Mouse (Mus musculus) lung, postnatal 0 days (tissue): ENCODE data around the gene Ece1. TPM values are rescaled to one million over a fixed set of nuclear protein-coding genes. Genes with fewer than 3 reads are reported as not detected.
A peak's percentile ranks its signal among the peaks of the same experiment; 100 is the strongest.

Experiments used
- ATAC-seq: fragments of 200-750 bp; cut with Nextera tagmentation; 2 replicates; pipeline ENCODE4 v1.8.0; 2017; ENCODE audit warnings: moderate library complexity
- DNase-seq: peaks from one replicate; pipeline ENCODE4 v3.0.0-alpha.2; 2016; ENCODE audit warnings: low spot score
- H3K27ac ChIP-seq: fragments of 300-500 bp; sonication (generic); 2 replicates; pipeline ENCODE4 v1.5.1; 2014; ENCODE audit warnings: antibody characterized with exemption, mild to moderate bottlenecking, low read length, mixed read lengths
- H3K27me3 ChIP-seq: fragments of 300-500 bp; sonication (generic); replicated peaks from 2 replicates; pipeline ENCODE4 v1.6.1; 2014; ENCODE audit warnings: low read length, mixed read lengths; ENCODE audit not compliant: insufficient read depth
- H3K36me3 ChIP-seq: fragments of 300-500 bp; sonication (generic); 2 replicates; pipeline ENCODE4 v1.6.1; 2014; ENCODE audit warnings: low read length, mixed read lengths; ENCODE audit not compliant: insufficient read depth
- H3K4me1 ChIP-seq: fragments of 300-500 bp; sonication (generic); 2 replicates; pipeline ENCODE4 v1.6.1; 2014; ENCODE audit warnings: antibody characterized with exemption, low read depth, low read length, mixed read lengths; ENCODE audit not compliant: insufficient read depth
- H3K4me2 ChIP-seq: fragments of 300-500 bp; sonication (generic); replicated peaks from 2 replicates; pipeline ENCODE4 v1.6.1; 2014; ENCODE audit warnings: low read depth, mild to moderate bottlenecking, low read length, moderate library complexity, mixed read lengths
- H3K4me3 ChIP-seq: fragments of 300-500 bp; sonication (generic); 2 replicates; pipeline ENCODE4 v1.5.1; 2014; ENCODE audit warnings: low read depth, low read length
- H3K9ac ChIP-seq: fragments of 300-500 bp; sonication (generic); replicated peaks from 2 replicates; pipeline ENCODE4 v1.6.1; 2014; ENCODE audit warnings: low read depth, mild to moderate bottlenecking
- H3K9me3 ChIP-seq: fragments of 300-500 bp; sonication (generic); 2 replicates; pipeline ENCODE4 v1.6.1; 2016; ENCODE audit warnings: low read length, mixed read lengths
- CTCF ChIP-seq: IDR thresholded peaks from 2 replicates; pipeline ENCODE4 v1.5.1; 2016; ENCODE audit warnings: antibody characterized with exemption, mild to moderate bottlenecking
- EP300 ChIP-seq: IDR thresholded peaks from 2 replicates; pipeline ENCODE4 v1.6.1; 2016; ENCODE audit warnings: antibody characterized with exemption, mild to moderate bottlenecking, control low read depth
- WGBS: fragments of 180-500 bp; shearing (Covaris S2); extraction: QIAGEN DNeasy Blood & Tissue Kit; methylation state at CpG from one replicate; pipeline ENCODE4 v1.1.7; 2014; 5-methylcytosine and 5-hydroxymethylcytosine counted together
- polyA plus RNA-seq: library from polyadenylated mRNA; unstranded; fragments of >200 nt; fragmentation: Nextera tagmentation; extraction: Ambion mirVana; gene quantifications from 2 replicates; pipeline ENCODE4 v1.2.1, GENCODE M21; 2015

Ece1 gene
- polyA plus RNA-seq, 1 experiment from 2014 or later = 80.9 TPM

DNA sequence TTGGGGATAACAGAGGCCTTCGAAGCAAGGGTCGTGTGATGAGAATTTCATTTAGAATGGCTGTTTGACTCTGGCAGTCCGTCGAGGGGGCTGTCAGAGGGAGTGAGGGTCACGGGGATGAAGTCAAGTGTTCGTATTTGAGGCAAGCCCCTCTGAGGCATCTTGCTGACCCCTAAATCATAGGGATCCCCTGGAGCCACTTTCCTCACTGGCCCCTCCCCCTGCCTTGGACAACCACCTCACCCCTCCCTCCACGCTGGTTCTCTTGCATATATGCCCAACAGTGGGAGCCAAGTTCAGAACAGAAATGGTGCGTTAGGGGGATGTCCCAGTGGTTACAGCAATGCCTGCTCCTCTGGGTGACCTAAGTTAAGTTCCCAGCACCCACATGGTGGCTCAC lies 49.6 kb downstream of the Ece1 start:
- Histone ChIP-seq H3K27ac (no peak overlapping the region; the same call in 1 of the 2 replicates), H3K27me3 (no peaks in the 10 kb centered on the region), H3K4me2 (no peak overlapping the region), H3K4me3 (no peak overlapping the region), H3K9ac (no peak overlapping the region), H3K9me3 (no peaks in the 10 kb centered on the region), H3K4me1 (peaks cover 17% of the 10 kb centered on the region; the same call in 1 of the 2 replicates), H3K36me3 (no peaks in the 10 kb centered on the region)
- DNase-seq (no peak), ATAC-seq (no peak)
- 87% methylated on average over 8 of the region's 8 CpGs for WGBS
- no peak for TF ChIP-seq CTCF
- TF ChIP-seq EP300 = no peak

DNA sequence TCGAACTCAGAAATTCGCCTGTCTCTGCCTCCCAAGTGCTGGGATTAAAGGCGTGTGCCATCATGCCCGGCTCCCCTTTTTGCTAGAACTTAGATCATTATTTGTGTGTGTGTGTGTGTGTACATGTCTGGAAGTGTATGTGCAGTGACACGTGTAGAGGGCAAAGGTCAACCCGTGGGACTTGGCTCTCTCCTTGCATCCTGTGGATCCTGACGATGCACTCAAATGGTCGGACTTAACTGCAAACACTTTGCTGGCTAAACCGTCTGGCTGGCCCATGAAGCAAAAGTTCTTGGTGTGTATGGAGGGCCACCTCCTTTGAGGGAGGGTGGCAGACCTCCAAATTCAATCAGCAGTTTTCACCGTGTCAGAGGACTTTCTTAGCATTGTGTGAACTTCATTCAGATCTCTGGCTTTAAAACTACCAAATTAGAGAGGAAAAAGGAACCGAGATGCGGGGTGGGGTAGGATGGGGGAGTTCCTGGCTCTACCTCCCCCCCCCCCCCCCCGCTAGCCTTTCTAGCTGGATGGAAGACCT lies 50.8 kb downstream of the Ece1 start:
- ATAC-seq (no peak), DNase-seq (no peak)
- no peak for TF ChIP-seq CTCF
- TF ChIP-seq EP300 = no peak
- Histone ChIP-seq H3K4me3 (0 out of 2 replicates have a peak overlapping the region, but pooled peaks have one; percentile 27), H3K9ac (no peak overlapping the region), H3K9me3 (no peaks in the 10 kb centered on the region), H3K36me3 (no peaks in the 10 kb centered on the region), H3K27ac (no peak overlapping the region), H3K27me3 (no peaks in the 10 kb centered on the region), H3K4me2 (peak overlapping the region; percentile 64), H3K4me1 (peaks cover 18% of the 10 kb centered on the region; the same call in 1 of the 2 replicates)
- WGBS = 52% methylated on average over 12 of the region's 13 CpGs

DNA sequence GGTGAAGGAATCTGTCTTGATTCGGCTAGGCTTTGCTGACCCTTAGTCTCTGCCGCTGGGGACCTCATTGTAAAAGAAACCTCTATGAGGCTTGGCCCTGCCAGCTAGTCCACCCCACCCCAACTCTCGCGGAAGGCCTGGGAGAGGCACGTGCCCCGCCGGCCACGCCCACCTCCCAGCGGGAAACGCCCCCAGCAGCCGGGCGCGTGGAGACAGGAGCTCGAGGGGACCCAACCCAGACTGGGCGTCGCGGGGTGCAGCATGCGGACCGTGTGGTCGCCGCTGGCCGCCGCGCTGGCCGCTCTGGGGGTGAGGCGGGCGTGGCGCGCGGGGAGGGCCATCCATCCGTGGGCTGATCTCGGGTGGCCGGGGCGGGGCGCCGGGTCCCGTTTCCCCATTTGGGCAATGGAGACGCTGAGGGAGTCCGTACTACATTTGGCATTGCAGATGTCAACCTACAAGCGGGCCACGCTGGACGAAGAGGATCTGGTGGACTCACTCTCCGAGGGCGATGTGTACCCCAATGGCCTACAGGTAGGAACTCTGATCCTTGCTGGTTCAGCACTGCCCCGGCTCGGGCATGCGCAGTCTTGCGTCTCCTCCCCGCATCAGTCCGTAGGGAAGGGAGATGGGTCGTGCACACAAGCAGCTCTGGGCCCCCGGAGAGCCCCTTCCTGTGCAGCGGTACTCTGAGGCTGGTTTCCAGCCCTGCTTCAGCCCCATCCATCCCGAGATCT lies 51.5 kb downstream of the Ece1 start:
- Histone ChIP-seq H3K9ac (no peak overlapping the region; the same call in 1 of the 2 replicates), H3K4me1 (peaks cover 14% of the 10 kb centered on the region; the same call in 1 of the 2 replicates), H3K27ac (0 out of 2 replicates have a peak overlapping the region, but pooled peaks have one; percentile 9), H3K27me3 (no peaks in the 10 kb centered on the region), H3K36me3 (no peaks in the 10 kb centered on the region), H3K9me3 (no peaks in the 10 kb centered on the region), H3K4me2 (peak overlapping the region; percentile 64), H3K4me3 (peak overlapping the region; percentile 27)
- ATAC-seq (peak; percentile 82), DNase-seq (peak; percentile 85)
- WGBS = 2% methylated on average over 47 of the region's 54 CpGs
- peak; percentile 11; the same call in 1 of the 2 replicates for TF ChIP-seq CTCF
- no peak for TF ChIP-seq EP300

GRCm38 (mm10) chr4:137917591-137917990 lies 55.6 kb downstream of the Ece1 start:
- DNase-seq (peak; percentile 36), ATAC-seq (0 out of 2 replicates have a peak, but pooled peaks have one; percentile 3)
- Histone ChIP-seq H3K27me3 (no peaks in the 10 kb centered on the region), H3K9me3 (no peaks in the 10 kb centered on the region), H3K27ac (no peak overlapping the region), H3K4me3 (no peak overlapping the region), H3K36me3 (no peaks in the 10 kb centered on the region), H3K4me1 (peaks cover 12% of the 10 kb centered on the region; the same call in 1 of the 2 replicates), H3K9ac (no peak overlapping the region), H3K4me2 (no peak overlapping the region)
- no peak for TF ChIP-seq CTCF
- WGBS = 48% methylated on average over 6 of the region's 6 CpGs

- H3K9ac ChIP-seq = no peak overlapping the region
- ATAC-seq = no peak
These were observed 56.5 kb downstream of the Ece1 start for GRCm38 (mm10) chr4:137918559-137918958.

GRCm38 (mm10) chr4:137919116-137919515 lies 57.1 kb downstream of the Ece1 start:
- H3K9me3 ChIP-seq = no peaks in the 10 kb centered on the region
- no peak for DNase-seq
- no peak overlapping the region for H3K9ac ChIP-seq
- ATAC-seq = no peak
- H3K4me1 ChIP-seq = peaks cover 5% of the 10 kb centered on the region; the same call in 1 of the 2 replicates
- H3K27me3 ChIP-seq = no peaks in the 10 kb centered on the region
- H3K36me3 ChIP-seq = no peaks in the 10 kb centered on the region
- no peak for TF ChIP-seq EP300
- TF ChIP-seq CTCF = no peak
- no peak overlapping the region for H3K4me3 ChIP-seq
- no peak overlapping the region for H3K4me2 ChIP-seq
- 69% methylated on average over 10 of the region's 10 CpGs for WGBS
- peak overlapping the region; percentile 80 for H3K27ac ChIP-seq

More at GRCm38 (mm10) chr4:137918559-137918958, 56.5 kb downstream of the Ece1 start:
- Histone ChIP-seq H3K36me3 (no peaks in the 10 kb centered on the region), H3K9me3 (no peaks in the 10 kb centered on the region), H3K27ac (peak overlapping the region; percentile 80; the same call in 1 of the 2 replicates), H3K4me3 (no peak overlapping the region), H3K27me3 (no peaks in the 10 kb centered on the region), H3K4me2 (no peak overlapping the region), H3K4me1 (peaks cover 10% of the 10 kb centered on the region; the same call in 1 of the 2 replicates)
- WGBS = 83% methylated on average over 9 of the region's 9 CpGs
- no peak for DNase-seq
- TF ChIP-seq EP300 (no peak), CTCF (no peak)
